Mouse (Mus musculus) lung, postnatal 0 days (tissue): ENCODE measurements around the gene Cpm. TPM values are rescaled to one million over a fixed set of nuclear protein-coding genes. Genes with fewer than 3 reads are reported as not detected.

Source experiments
- ATAC-seq: fragments of 200-750 bp; cut with Nextera tagmentation; 2 replicates; pipeline ENCODE4 v1.8.0; 2017; ENCODE audit warnings: moderate library complexity
- DNase-seq: peaks from one replicate; pipeline ENCODE4 v3.0.0-alpha.2; 2016; ENCODE audit warnings: low spot score
- H3K27ac ChIP-seq: fragments of 300-500 bp; sonication (generic); 2 replicates; pipeline ENCODE4 v1.5.1; 2014; ENCODE audit warnings: antibody characterized with exemption, mild to moderate bottlenecking, low read length, mixed read lengths
- H3K27me3 ChIP-seq: fragments of 300-500 bp; sonication (generic); replicated peaks from 2 replicates; pipeline ENCODE4 v1.6.1; 2014; ENCODE audit warnings: low read length, mixed read lengths; ENCODE audit not compliant: insufficient read depth
- H3K36me3 ChIP-seq: fragments of 300-500 bp; sonication (generic); 2 replicates; pipeline ENCODE4 v1.6.1; 2014; ENCODE audit warnings: low read length, mixed read lengths; ENCODE audit not compliant: insufficient read depth
- H3K4me1 ChIP-seq: fragments of 300-500 bp; sonication (generic); 2 replicates; pipeline ENCODE4 v1.6.1; 2014; ENCODE audit warnings: antibody characterized with exemption, low read depth, low read length, mixed read lengths; ENCODE audit not compliant: insufficient read depth
- H3K4me2 ChIP-seq: fragments of 300-500 bp; sonication (generic); replicated peaks from 2 replicates; pipeline ENCODE4 v1.6.1; 2014; ENCODE audit warnings: low read depth, mild to moderate bottlenecking, low read length, moderate library complexity, mixed read lengths
- H3K4me3 ChIP-seq: fragments of 300-500 bp; sonication (generic); 2 replicates; pipeline ENCODE4 v1.5.1; 2014; ENCODE audit warnings: low read depth, low read length
- H3K9ac ChIP-seq: fragments of 300-500 bp; sonication (generic); replicated peaks from 2 replicates; pipeline ENCODE4 v1.6.1; 2014; ENCODE audit warnings: low read depth, mild to moderate bottlenecking
- H3K9me3 ChIP-seq: fragments of 300-500 bp; sonication (generic); 2 replicates; pipeline ENCODE4 v1.6.1; 2016; ENCODE audit warnings: low read length, mixed read lengths
- CTCF ChIP-seq: IDR thresholded peaks from 2 replicates; pipeline ENCODE4 v1.5.1; 2016; ENCODE audit warnings: antibody characterized with exemption, mild to moderate bottlenecking
- EP300 ChIP-seq: IDR thresholded peaks from 2 replicates; pipeline ENCODE4 v1.6.1; 2016; ENCODE audit warnings: antibody characterized with exemption, mild to moderate bottlenecking, control low read depth
- WGBS: fragments of 180-500 bp; shearing (Covaris S2); extraction: QIAGEN DNeasy Blood & Tissue Kit; methylation state at CpG from one replicate; pipeline ENCODE4 v1.1.7; 2014; 5-methylcytosine and 5-hydroxymethylcytosine counted together
- polyA plus RNA-seq: library from polyadenylated mRNA; unstranded; fragments of >200 nt; fragmentation: Nextera tagmentation; extraction: Ambion mirVana; gene quantifications from 2 replicates; pipeline ENCODE4 v1.2.1, GENCODE M21; 2015

The Cpm gene
- polyA plus RNA-seq, 1 experiment from 2014 or later: 250 TPM

GRCm38 (mm10) chr10:117605283-117606243 lies 23.7 kb upstream of the Cpm start:
- Histone ChIP-seq H3K4me3 (no peak overlapping the region), H3K4me1 (no peaks in the 10 kb centered on the region; the same call in 1 of the 2 replicates), H3K27ac (no peak overlapping the region), H3K4me2 (no peak overlapping the region), H3K27me3 (no peaks in the 10 kb centered on the region), H3K36me3 (no peaks in the 10 kb centered on the region), H3K9ac (no peak overlapping the region), H3K9me3 (no peaks in the 10 kb centered on the region)
- ATAC-seq (no peak), DNase-seq (no peak)
- WGBS: 83% methylated on average over 15 of the region's 15 CpGs
- TF ChIP-seq CTCF (no peak), EP300 (no peak)

GRCm38 (mm10) chr10:117606423-117606822 lies 22.9 kb upstream of the Cpm start:
- ATAC-seq: no peak
- Histone ChIP-seq H3K9ac (no peak overlapping the region), H3K27ac (no peak overlapping the region), H3K4me2 (no peak overlapping the region), H3K9me3 (no peaks in the 10 kb centered on the region), H3K4me3 (no peak overlapping the region), H3K4me1 (no peaks in the 10 kb centered on the region; the same call in 1 of the 2 replicates), H3K36me3 (no peaks in the 10 kb centered on the region), H3K27me3 (no peaks in the 10 kb centered on the region)
- TF ChIP-seq EP300 (no peak), CTCF (no peak)
- 78% methylated on average over 5 of the region's 5 CpGs for WGBS
- DNase-seq: no peak

GRCm38 (mm10) chr10:117607051-117607803 lies 22.1 kb upstream of the Cpm start:
- no peak overlapping the region for H3K4me3 ChIP-seq
- no peak overlapping the region for H3K27ac ChIP-seq
- ATAC-seq (no peak), DNase-seq (no peak)
- H3K9ac ChIP-seq: no peak overlapping the region
- H3K9me3 ChIP-seq: no peaks in the 10 kb centered on the region
- no peaks in the 10 kb centered on the region; the same call in 1 of the 2 replicates for H3K4me1 ChIP-seq
- 87% methylated on average over 19 of the region's 20 CpGs for WGBS
- no peaks in the 10 kb centered on the region for H3K27me3 ChIP-seq
- H3K36me3 ChIP-seq: no peaks in the 10 kb centered on the region
- TF ChIP-seq CTCF: no peak
- TF ChIP-seq EP300: no peak
- no peak overlapping the region for H3K4me2 ChIP-seq

- Histone ChIP-seq H3K27me3 (no peaks in the 10 kb centered on the region), H3K36me3 (no peaks in the 10 kb centered on the region), H3K4me1 (no peaks in the 10 kb centered on the region; the same call in 1 of the 2 replicates), H3K27ac (no peak overlapping the region), H3K4me3 (no peak overlapping the region), H3K9ac (no peak overlapping the region), H3K4me2 (no peak overlapping the region), H3K9me3 (no peaks in the 10 kb centered on the region)
- no peak for TF ChIP-seq EP300
- no peak for TF ChIP-seq CTCF
- 92% methylated on average over 10 of the region's 10 CpGs for WGBS
- DNase-seq (no peak), ATAC-seq (no peak)
Measured at GRCm38 (mm10) chr10:117607804-117608279, 21.5 kb upstream of the Cpm start.

- H3K4me3 ChIP-seq: no peak overlapping the region
- no peak for ATAC-seq
- no peaks in the 10 kb centered on the region for H3K36me3 ChIP-seq
- no peaks in the 10 kb centered on the region for H3K9me3 ChIP-seq
- no peak overlapping the region for H3K9ac ChIP-seq
- TF ChIP-seq CTCF: no peak
- TF ChIP-seq EP300: no peak
- no peaks in the 10 kb centered on the region for H3K27me3 ChIP-seq
- WGBS: 83% methylated on average over 7 of the region's 7 CpGs
- H3K4me2 ChIP-seq: no peak overlapping the region
- no peak overlapping the region for H3K27ac ChIP-seq
- no peaks in the 10 kb centered on the region; the same call in 1 of the 2 replicates for H3K4me1 ChIP-seq
- DNase-seq: no peak
Measured at GRCm38 (mm10) chr10:117608487-117608886, 20.8 kb upstream of the Cpm start.
